Mouse (Mus musculus): Measurements from ENCODE around the gene Slc35e4.

DNA sequence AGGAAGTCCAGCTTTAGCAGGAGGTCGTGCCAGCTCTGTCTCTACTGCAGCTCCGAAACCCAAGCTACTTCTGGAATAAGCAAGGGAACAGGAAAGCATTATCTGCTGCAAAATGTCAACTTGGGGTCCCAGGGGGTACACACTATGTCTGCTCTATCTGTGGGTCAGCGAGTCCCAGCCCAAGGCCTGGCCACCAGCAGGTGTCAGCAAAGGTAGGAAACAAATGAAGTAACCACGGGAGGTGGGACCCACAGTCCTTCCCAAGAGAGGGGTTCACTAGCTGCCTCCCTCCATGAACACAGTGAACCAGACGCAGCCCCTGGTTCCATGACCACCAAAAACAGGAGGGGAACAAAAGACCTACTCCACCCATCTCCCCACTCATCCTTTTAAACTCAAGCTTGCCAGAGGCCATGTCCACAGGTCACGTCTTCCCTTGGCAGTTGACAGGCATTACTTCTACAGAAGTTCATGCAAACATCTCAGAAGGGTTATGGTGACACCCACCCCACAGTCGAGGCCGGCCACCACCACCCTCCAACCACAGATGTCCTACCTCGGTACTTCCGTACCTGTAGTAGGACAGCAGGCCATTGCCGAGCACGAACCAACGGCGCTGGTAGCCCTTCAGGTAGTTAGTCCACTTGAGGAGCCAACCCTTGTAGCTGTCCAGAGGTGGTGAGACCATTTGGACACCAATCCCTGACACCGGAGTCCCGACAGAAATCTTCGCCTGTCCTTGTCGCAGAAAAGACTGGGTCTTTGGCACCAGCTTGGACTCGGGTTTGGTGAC, 51.6 kb downstream of the Slc35e4 start:
- TF ChIP-seq CTCF (IDR thresholded peaks at IDR 0.05; ENCODE audit: extremely low read depth, insufficient read depth, insufficient read length, insufficient replicate concordance) (no peak), POLR2A (IDR thresholded peaks at IDR 0.05; ENCODE audit: low read depth, low read length) (no peak)

All from spleen, adult 2 months (tissue).